Mouse (Mus musculus): Measurements from ENCODE around the gene Ripor2.

DNA sequence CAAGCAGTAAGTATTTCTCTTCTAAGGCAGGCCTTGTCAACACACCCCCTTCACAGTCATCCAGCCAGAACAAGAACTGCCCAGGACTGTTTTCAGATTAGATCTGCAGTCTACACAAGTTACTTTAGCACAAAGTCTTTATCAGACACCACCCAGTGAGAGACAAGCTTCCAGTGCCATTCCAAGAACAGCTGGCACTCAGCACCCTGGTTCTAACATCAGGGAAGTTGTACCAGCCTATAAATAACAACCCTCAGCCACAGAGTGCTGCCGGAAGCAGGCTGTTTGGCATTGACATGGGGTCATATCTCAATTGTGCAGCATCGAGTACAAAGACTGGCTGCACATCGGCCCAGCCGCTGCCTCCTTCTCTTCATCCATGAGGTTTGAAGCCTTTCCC, 21.0 kb downstream of the Ripor2 start:
- TF ChIP-seq CTCF (IDR thresholded peaks at IDR 0.05; ENCODE audit: borderline replicate concordance, insufficient read depth, low read depth, low read length) = no peak
- TF ChIP-seq POLR2A (IDR thresholded peaks at IDR 0.05; ENCODE audit: borderline replicate concordance, insufficient read depth, low read length) = no peak

Data from cerebellum, adult 2 months (tissue).